Mouse (Mus musculus): ENCODE data around the gene Ankrd17.

DNA sequence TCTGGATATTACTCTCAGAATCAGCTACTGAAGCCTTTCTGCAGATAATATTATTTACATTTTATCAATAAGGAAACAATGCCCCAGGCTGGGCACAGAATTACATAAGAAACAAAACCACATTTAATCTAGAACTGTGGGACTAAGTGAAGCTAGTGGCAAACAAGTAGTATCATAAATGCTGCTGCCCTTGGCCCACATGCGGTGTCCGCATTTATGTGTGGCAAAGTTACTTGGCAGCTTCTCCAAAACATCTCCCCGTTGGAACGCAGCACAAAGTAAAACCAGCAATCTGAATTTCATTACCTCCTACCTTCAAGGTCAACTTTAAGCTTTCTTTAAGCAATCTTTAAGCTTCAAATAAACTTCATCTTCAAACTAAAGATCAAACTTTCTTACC lies 25.5 kb downstream of the Ankrd17 start:
- TF ChIP-seq POLR2A (IDR thresholded peaks at IDR 0.05; ENCODE audit: insufficient read depth, low read depth, low read length) (no peak), EP300 (IDR thresholded peaks at IDR 0.05; ENCODE audit: insufficient read depth, low read depth, low read length) (no peak)
